Mouse (Mus musculus) fibroblast of lung, adult 2 months (primary cell): ENCODE results near the gene Slc35b4.

Experiments
- DNase-seq: peaks from one replicate; pipeline ENCODE4 v3.0.0-alpha.2; 2011; ENCODE audit warnings: low read depth

The Slc35b4 gene

DNA sequence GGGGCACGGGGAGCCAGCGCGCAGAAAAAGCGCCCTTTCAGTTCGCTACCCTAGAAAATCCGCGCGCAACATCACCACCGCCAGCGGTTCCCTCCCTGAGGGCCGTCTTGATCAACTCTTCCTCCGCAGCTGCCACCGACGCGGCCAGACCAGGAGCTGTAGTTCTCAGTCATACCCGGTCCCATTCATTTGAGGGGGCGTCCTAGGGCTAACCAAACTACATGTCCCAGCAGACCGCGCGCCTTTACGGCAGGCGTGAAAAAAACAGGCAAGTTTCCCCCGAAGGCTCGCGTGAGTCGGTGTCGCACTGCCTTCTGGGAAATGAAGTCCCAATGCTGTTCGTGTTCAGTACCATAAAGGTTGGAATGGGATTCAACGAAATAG is at the start of gene Slc35b4:
Gene Slc35b4, minus strand, starts transcription at position 248 of the 384 bp plus-strand sequence.
- peak; percentile 95 for DNase-seq

DNA sequence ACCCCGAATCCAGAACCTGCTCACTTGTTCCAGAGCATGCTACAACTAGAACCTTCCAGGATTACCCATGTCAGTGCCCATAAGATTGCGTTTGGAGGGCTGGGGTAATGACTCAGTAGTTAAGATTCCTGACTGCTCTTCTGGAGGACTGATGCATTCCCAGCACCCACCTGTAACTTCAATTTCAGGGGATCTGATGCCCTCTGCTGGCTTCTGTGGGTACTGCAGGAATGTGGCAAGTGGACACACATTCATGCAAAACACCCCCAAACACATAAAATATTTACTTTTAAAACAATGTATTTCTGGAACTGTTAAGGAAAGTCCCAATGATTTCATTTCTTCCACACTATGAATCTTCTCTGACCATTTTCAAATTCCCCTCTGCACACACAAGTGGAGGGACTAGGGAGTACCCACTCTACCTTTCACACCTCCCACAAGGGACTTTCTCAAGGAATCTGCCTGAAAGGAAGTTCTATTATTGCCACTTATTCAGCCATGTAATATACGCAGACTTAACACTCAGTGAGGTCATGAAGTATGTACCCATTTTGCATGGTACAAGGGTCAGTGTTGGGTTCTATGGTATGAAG is 48.2 kb upstream of the Slc35b4 start:
- no peak for DNase-seq

DNA sequence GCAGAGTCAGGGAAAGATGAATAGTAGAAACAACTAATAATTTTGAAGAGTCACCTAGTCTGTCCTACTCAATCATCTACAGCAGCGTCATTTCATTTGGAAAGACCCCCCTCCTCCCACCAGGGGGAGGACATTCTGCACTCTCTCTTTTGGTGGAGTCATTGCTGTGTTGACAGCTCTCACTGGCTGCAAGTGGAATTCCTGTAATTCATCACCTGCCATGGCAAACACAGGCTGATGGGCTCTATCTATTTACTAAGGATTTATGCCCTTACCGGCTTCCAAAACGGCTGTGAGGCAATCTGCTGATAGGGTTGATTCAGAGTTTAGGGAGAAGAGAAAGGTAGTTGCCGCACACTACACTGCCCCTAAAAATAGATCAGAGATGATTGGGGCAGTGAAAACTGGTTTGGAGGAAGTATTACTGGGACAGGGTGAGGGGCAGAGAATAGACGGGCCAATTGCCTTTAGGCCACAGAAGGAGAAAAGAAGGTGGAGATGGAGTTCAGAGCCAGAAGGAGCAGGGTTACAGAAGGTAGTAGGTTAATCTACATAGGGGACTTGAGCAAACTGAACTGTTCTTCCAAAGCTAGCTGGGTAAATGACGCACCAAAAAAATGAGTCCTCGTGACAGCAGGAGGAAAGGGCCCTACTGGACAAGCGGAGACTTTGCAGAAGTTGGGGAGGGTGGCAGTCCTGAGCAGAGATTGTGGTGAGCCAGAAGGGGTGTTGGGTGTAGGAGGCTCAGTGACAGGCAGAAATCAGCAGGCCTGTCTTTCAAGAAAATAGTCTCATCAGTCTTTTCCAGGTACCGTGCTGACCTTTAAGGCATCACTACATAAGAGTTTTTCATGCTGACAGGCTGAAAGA is 39.8 kb upstream of the Slc35b4 start:
- no peak for DNase-seq

DNA sequence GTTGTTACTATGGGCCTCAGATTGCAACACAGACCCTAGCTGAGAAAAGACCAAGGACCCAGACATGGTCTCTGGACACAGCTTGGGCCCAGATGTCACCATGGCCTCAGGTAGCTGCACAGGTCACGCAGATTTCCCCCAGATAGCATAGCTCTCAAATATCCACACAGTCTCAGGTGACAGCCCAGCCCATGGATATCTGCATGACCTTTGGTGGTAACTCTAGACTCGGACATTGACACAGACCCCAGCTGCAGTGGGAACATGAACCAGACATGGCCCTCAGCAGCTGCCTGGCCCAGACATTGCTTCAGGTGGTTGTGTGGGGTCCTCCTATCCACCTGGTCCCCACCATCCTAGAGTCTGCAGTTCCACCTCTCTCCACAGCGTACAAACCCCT is 28.8 kb upstream of the Slc35b4 start:
- no peak for DNase-seq

DNA sequence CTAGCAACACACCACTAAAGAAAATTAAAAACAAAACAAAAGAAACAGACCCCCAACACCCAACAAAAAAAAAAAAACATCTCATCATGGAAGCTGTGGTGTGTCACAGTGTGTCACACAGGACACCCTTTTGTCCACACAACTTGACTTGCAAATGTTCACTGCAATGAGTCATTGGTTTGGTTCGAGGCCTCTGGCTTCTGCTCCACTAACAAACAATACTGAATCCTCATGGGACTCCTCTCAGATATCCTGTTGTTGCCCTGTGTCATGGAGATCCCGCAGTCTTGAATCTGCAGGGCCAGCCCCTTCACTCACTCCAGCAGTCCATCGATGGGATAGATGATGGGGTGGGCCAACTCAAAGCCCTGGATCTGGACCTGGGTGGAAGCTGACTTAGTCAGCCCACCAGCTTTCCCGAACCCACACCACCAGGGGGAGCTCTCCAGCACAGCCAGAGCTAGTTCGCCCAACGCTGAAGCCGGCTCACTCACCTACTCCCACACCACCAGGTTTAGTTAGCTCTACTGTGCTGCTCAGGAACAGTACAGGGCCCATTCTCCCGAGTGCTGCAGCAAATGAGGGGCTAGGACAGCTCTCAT is 28.2 kb upstream of the Slc35b4 start:
- DNase-seq = no peak

DNA sequence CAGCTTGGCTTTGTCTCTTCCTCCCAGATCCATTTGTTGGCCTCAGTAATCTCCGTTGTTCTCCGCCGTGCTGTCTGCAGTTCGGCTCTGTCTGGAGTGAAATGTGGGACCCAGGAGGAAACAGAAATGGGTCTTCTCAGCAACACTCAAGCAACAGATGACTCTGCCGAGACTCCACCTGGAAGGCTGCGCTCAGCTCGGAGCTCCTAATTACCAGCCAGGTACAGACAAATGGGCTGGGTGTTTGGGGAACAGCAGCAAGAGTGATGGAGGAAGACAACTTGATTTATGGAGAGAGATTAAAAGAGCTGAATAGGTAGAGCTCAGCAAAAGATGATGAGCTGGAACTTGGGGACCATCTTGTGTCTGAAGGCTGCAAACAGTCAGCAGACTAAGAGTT is 26.6 kb upstream of the Slc35b4 start:
- DNase-seq = no peak

DNA sequence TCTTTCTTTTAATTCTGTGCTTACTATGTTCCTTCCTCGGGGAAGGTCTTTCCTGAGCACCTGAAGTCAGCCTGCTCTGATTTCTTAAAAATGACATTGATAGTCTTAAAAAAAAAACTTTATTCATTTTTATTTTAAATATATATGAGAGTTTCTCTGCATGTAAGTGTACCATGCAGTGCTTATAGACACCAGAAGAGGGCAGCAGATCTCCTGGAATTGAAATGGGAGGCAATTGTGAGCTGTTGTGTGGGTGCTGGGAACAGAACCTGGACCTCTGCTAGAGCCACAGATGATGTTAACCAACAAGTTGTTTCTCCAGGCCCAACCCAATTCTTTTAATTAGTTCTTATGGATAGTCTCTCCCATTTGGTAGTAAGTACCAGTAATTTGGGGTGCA is 18.1 kb upstream of the Slc35b4 start:
- DNase-seq = no peak

DNA sequence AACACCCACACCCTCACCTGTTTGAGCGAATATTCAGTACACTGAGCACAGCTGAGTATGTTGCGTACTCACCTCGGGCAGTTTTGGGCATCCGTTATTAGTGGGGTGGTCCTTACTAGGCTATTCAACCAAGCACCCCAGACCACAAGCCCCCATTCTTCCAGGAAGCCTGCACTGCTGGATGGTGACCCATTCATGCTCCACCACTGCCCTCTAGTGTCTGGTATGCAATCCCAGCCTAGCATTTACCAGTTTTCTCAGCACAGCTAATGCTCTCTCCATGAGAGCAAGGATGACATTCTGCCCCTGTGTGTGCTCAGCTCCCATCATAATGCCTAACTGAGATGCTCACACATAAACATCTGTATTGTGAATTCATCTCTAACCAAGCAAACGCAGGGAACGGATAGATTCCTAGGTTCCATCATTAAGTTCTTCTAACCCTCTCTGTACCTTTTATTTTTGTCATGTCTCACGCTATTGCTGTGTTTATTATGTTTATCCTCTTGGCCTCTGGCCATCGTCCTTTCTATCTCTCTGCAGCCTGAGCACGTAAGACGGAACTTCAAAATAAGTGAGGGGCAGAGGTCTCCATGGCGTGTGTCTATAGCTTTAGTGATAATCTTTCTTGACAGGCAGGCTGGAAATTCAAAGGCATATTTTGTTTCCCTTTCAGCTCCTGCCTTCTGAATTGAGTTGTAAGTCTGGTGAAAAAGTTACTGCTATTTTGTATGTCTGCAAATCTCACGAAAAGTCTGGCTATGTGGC is 17.0 kb upstream of the Slc35b4 start:
- no peak for DNase-seq

DNA sequence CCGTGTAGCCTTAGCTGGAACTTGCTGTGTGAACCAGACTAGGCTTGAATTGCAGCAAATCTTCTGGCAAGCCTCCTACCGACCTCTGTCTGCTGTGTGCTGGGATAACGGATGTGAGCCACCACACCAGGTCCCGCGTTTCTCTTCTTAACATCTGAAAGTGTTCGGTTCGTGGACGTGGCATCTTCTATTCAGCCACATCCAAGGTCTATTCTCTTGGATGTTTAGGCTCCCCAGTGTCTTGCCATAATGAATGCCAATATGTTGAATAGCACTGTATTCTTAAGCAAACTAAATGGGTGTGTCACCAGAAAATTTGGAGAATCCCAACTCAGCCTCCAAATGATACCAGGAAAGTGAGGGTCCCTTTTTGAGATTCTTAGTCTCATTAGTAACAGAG is 14.5 kb upstream of the Slc35b4 start:
- no peak for DNase-seq

DNA sequence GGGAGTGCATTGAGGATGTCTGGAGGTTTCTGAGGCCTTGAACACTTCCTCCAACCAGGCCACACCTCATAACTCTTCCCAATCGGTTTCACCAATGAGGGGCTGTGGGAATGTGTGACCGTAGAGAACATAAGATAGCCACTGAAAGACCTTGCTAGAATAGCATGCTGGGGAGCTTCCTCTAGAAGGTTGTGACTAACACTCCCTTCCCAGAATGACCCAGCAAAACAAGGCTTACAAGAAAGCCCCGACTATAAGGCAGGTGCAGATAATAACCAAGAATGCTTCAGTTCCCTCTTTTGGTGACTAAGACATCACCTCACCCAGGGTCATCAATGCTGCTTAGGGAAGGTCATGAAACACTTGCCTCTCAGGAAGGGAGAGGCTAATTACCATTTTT is 12.6 kb upstream of the Slc35b4 start:
- no peak for DNase-seq

DNA sequence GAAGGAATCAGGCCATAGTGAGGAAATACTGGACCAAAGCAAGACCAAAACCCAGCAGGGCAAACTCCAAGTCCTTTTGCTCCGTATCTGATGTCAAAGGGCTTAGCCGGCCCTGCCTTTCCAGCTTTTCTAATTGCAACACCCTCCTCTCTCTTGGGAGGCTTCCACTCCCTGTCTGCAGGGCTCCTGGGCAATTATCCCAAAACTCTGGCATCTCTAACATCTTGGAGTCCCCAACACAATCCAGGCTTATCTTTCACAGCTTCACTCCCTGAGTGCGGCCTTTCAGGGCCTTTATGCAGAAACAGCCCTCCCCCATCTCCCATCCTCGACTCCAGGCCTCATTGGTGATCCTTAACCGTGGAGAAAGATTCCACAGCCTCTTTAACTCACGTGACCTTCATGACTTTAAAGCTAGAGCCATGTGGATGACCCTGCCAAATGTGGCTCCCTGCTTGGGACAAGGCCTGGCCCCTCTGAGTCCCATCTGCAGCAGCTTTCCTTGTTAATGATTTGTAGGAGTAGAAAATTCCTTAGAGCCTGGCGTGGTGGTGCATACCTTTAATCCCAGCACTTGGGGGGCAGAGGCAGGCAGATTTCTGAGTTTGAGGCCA is 11.2 kb upstream of the Slc35b4 start:
- no peak for DNase-seq

DNA sequence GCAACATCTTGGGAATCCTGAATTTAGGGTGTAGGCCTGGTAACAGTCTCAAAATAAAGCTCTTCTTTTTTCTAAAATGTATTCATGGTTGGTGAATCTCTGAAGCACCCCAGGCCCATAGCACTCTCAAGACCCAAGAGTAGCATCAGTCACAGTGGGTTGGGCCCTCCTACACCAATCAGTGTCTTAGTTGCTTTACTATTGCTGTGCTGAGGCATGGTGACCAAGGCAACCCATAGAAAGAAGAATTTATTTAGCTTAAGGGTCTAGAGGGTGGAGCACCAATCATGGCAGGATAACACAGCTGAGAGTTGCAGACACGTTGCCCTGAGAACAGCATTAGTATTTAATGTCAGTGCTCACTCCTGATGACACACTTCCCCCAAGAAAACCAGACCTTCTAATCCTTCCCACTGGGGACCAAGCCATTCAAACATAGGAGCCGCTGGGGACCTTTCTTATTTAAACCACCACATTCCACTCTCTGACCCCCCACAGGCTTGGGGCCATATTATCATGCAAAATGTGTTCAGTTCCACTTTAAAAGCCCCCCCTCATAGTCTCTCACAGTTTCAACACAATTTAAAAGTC is 10.5 kb upstream of the Slc35b4 start:
- DNase-seq = no peak

DNA sequence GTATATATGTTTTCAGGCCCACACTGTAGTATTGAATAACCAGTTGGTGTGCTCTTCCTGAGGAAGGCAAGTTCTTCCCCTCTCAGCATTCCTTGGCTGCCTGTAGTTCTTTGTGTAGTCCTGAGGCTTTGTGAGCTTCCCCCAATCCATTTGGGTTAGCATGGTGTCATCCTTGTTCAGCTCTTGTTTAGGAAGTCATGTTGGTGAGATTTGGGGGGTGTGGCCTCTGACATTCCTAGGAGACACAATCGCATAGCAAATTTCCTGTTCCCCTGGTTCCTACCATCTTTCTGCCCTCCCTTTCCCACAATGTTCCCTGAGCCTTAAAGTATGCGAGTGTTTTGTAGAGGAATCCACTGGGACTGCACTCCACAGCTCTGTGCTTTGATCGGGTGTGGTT is 6.4 kb upstream of the Slc35b4 start:
- DNase-seq = no peak

DNA sequence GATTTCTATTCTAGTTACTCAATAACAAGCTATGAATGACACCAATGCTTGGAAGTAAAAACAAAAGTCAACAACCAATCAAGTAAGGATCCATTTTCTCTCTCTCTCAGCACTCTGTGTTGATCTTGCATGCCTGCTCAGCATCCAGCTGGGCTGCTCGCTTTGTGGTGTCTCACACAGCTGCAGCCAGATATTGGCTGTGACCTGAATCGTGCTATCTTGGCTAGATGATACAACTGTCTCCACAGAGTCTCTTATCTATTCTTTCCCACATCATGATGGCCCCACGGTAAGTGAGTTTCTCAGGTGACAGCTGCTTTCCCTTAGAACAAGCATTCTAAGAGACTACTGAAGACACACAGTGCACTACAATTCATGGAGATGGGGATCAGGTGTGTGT is 5.0 kb upstream of the Slc35b4 start:
- DNase-seq = no peak

DNA sequence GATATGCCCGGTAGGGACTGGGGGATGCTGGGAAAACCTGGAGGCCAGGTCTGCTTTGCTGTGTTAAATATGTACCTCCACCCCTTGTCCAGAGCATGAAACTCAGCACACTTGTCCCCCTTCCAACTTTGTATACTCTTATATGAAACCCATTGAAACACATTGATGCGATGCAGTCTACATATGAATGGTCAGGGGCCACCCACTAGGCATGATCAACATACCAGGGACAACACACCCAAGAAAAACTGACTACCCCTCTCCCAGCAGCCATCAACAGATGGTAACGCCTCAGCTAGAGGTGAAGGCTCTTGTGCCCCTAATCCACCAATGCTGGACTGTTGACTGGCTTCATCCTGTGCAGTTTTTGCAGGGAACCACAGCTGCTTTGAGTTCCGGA is 3.0 kb upstream of the Slc35b4 start:
- DNase-seq = no peak

DNA sequence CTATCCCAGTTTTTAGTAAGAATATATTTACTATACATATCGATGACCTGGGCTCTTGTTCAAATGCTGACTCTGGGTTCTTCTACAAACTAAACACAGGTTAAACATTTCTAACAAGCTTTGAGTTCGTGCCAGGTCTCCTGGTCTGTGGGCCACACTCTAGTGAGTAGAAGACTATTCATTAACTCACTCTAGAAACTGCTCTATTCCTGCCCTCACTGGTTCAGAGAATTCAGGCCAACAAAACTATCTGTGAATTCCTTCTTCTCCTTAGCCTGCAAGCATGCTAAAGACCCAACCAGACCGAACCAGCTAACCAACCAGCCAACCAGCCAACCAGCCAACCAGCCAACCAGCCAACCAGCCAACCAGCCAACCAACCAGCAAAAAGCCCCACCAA is 2.1 kb upstream of the Slc35b4 start:
- no peak for DNase-seq

DNA sequence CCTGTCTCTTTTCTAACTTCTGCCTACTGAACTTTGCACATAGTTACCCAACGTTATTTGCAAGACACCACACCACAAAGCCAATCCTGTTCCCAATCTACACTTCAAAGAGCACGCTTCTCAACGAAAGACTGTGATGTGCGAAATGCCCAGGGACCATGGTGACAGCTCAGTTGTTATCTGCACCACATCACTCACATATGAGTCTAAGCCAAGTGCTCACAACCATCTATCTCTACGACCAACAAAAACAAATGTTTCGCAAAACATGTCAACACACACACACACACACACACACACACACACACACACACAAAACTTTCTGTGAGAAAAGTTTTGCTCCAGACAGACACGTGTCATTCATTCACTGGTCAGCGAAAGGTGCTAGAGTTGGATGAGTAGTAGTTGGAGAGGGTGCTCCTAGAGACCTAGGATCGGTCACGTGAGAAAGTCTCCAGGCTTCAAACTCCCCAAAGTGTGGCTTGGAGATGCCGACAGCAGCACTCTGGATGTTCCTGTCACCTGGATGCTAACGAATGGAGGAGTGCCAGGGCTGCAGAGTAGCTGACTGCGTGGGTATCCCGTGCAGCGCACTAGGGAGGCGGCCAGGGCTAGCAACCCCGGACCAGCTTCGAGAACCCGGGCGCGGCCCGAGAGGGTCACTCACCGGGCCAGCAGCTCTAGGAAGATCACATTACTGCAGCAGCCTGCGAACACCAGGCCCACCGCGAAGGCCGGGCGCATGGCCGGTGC is 624 bp downstream of the Slc35b4 start:
- DNase-seq = no peak

DNA sequence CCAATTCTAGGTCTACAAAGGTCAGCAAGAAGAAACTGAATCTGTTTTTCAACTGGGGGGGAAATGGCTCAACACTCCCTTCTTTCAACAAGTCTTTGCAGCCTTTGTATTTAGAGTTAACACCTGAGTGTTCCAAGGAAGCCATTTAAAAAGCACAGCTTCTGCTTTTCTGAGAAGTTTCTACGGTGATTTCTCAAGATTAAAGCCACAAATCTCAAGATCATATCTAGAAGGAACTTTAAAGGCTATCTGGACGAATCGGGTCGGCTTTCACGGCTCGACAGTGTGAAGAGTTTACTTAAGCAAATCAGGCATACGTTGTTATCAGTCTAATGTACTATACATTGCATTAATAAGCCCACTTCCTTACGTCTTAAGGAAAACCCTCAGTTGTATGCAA is 2.2 kb downstream of the Slc35b4 start:
- no peak for DNase-seq

DNA sequence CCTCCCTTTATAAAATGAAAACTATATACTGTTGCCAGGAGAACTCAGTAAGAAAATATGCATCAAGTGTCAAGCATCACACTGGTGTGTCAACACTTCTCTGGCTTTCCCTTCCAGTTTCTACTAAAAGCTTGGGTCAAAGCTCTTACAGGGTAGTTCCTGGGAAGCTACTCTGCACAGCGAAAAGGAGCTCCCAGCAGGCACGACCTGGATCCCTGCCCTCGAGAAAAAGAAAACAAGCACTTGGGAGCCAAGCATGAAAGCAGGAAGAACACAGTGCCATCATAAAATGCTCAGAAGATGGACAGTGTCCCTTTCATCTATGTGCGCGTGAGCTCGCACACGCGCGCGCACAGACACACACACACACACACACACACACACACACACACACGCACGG is 3.7 kb downstream of the Slc35b4 start:
- DNase-seq = no peak

DNA sequence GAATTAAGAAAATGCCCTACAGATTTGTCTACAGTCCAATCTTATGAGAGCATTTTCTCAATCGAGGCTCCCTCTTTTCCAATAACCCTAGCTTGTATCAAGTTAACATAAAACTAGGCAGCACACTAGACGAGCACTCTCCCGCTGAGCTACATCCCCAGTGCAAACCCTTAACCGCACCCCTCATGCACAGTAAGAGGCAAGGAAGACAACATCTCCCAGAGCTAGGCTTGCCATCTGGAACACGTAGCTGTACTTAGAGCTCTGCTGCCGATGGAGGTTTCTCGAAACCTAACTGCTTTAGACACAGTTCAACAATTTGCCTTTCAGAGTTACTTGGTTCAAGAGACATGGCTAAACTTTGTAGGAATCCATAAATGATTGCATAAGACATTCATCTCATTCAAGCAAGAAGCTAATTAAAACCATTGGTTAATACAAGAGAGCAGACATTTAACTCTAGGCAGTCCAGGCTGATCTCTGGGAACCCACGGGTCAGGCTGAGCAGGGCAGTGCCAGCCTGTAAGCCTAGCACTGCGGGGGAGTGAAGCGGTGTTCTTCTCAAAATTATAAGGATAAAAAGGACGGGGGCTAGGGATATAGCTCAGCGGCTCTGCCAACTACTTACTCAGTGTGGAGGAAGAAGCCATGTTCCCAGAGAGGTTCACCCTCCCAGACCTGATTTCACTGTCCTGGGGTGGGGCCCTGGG is 5.0 kb downstream of the Slc35b4 start:
- DNase-seq = no peak
